Mouse (Mus musculus) kidney, adult 2 months (tissue): Measurements from ENCODE around the gene Prss30. TPM values are rescaled to one million over a fixed set of nuclear protein-coding genes. Genes with fewer than 3 reads are reported as not detected.
"Not testable (repeated sequence)": the region's sequence is repeated elsewhere in the genome, so short reads cannot be mapped to it uniquely, and the experiment has no call there.

Source experiments
- DNase-seq: peaks from one replicate; pipeline ENCODE4 v3.0.0; 2021
- H3K27ac ChIP-seq: fragments of 200-500 bp; 2 replicates; pipeline ENCODE4 v1.5.1; 2012; ENCODE audit warnings: low read depth, low read length, control low read depth, inconsistent platforms; ENCODE audit not compliant: insufficient read depth
- H3K27me3 ChIP-seq: fragments of 200-500 bp; replicated peaks from 2 replicates; pipeline ENCODE4 v1.6.1; 2012; ENCODE audit warnings: mild to moderate bottlenecking, moderate library complexity, low read length, inconsistent platforms; ENCODE audit not compliant: control insufficient read depth, insufficient read depth
- H3K36me3 ChIP-seq: fragments of 200-500 bp; 2 replicates; pipeline ENCODE4 v1.6.1; 2012; ENCODE audit warnings: mild to moderate bottlenecking, moderate library complexity, low read length, inconsistent platforms; ENCODE audit not compliant: control insufficient read depth, insufficient read depth
- H3K4me1 ChIP-seq: fragments of 200-500 bp; 2 replicates; pipeline ENCODE4 v1.6.1; 2011; ENCODE audit warnings: low read length; ENCODE audit not compliant: control insufficient read depth, insufficient read depth
- H3K4me3 ChIP-seq: fragments of 200-500 bp; 2 replicates; pipeline ENCODE4 v1.5.1; 2011; ENCODE audit warnings: mild to moderate bottlenecking, low read depth, low read length, control low read depth; ENCODE audit not compliant: insufficient read depth
- CTCF ChIP-seq: fragments of 200-500 bp; conservative IDR thresholded peaks from 2 replicates; pipeline ENCODE4 v1.5.1; 2011; ENCODE audit warnings: low read depth, mild to moderate bottlenecking, control low read depth, low read length, moderate library complexity, mixed read lengths; ENCODE audit not compliant: insufficient read depth, insufficient read length
- POLR2A ChIP-seq: fragments of 200-500 bp; IDR thresholded peaks from one replicate; pipeline ENCODE4 v1.6.1; 2011; ENCODE audit warnings: low read depth, low read length, control low read depth
- WGBS: fragments of 180-500 bp; shearing (Covaris S2); methylation state at CpG from one replicate; pipeline ENCODE4 v1.1.7; 2018; 5-methylcytosine and 5-hydroxymethylcytosine counted together
- polyA plus RNA-seq: library from polyadenylated mRNA; depleted of rRNA; stranded (reverse); fragments of >200 nt; gene quantifications from 2 replicates; pipeline ENCODE4 v1.2.3, GENCODE M21; 2012

Gene Prss30
- polyA plus RNA-seq, 1 experiment = 0.95 TPM

DNA sequence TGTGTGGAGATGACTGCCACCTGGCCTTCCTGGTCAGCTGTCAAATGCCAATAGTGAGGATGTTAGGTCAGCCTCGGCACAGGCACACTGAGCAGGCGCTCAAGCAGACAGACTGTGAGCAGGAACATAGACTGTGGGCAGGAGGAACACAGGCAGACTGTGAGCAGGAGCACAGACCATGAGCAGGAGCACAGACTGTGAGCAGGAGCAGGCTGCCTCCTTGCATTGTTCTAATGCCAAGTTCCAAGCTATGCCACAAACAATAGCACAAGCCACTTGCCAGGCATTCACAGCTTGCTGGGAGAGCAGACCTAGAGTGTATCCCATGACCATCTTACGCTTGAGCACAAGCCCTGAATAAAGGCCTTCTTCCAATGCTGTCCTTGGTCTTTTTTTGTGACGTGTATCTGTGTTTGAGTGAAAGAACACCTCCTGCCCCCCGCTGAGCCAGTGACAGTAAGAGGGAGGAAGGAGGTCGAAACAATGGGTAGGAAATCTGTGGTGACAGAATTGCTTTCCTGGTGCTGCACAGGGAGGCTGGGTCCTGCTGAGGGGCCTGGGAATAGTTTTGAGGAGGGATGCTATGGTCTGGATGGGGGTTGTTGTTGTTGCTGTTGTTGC, 14.5 kb downstream of the Prss30 start:
- Histone ChIP-seq H3K27me3 (no peaks in the 10 kb centered on the region), H3K27ac (no peak overlapping the region), H3K4me1 (peaks cover 7% of the 10 kb centered on the region), H3K36me3 (no peaks in the 10 kb centered on the region), H3K4me3 (no peak overlapping the region)
- no peak for DNase-seq
- TF ChIP-seq CTCF (no peak), POLR2A (no peak)
- 56% methylated on average over 6 of the region's 6 CpGs for WGBS

DNA sequence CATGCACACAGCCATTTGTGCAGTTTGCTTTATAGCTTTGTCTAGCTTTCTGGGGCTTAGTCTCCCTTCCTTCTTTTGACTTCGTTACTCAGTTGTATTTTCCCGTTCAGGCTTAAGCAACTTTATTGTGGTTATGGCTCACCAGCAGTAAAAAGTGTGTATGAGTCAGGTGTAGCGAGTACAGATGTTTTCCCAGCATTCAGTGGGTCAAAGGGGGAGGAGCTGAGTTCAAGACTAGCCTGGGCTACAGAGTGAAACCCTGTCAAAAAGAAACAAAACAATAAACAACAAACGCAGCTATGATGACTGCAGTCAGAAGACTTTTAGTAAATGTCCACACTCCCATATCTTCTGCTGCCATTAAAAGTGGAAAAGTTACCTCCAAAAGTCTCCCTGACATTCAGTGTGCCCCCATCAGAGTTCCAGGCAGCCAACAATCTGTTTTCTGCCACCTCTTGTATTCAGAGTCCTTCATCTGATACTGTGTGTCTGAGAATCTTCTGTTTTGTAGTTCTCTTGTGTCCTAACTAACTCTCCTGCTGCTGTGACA, 18.7 kb downstream of the Prss30 start:
- Histone ChIP-seq H3K4me3 (no peak overlapping the region), H3K4me1 (no peaks in the 10 kb centered on the region), H3K27me3 (no peaks in the 10 kb centered on the region), H3K36me3 (no peaks in the 10 kb centered on the region), H3K27ac (no peak overlapping the region)
- WGBS = 60% methylated on average over 4 of the region's 4 CpGs
- no peak for DNase-seq
- TF ChIP-seq CTCF (no peak), POLR2A (no peak)

DNA sequence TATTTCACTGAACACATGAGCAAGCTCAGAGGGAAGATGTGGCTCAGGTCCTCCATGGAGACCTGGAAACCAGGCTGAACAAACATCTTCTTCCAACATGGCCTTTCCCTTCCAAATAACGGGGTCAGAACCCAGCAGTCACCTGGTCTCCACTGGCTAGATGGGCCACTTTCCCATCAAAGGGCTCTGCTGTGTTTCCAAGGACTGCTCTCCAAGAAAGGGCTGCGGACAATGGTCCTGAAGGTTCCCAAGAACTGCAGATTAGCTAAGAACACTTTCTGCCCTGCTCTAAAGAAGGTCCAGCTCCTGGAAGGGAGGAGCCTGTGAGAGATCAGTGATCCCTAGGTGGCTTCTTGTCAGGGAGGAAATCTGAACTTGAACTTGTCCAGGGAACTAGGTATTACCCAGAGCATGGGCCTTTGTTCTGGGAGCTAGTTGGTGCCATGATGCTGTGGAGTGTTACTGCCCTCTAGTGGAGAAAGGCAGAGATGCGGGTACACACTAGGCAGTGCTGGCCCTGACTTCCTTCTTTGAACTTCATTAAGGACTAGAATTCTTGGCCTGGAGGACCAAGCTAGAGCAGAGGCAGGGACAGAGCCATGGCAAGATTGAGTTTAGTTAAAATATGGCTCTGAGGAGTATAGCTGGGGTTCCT, 20.2 kb downstream of the Prss30 start:
- TF ChIP-seq POLR2A (no peak), CTCF (peak; percentile 99)
- no peak overlapping the region for H3K27ac ChIP-seq
- no peaks in the 10 kb centered on the region for H3K4me1 ChIP-seq
- no peak overlapping the region for H3K4me3 ChIP-seq
- peak; percentile 84 for DNase-seq
- 42% methylated on average over 3 of the region's 3 CpGs for WGBS
- H3K36me3 ChIP-seq = no peaks in the 10 kb centered on the region
- no peaks in the 10 kb centered on the region for H3K27me3 ChIP-seq

DNA sequence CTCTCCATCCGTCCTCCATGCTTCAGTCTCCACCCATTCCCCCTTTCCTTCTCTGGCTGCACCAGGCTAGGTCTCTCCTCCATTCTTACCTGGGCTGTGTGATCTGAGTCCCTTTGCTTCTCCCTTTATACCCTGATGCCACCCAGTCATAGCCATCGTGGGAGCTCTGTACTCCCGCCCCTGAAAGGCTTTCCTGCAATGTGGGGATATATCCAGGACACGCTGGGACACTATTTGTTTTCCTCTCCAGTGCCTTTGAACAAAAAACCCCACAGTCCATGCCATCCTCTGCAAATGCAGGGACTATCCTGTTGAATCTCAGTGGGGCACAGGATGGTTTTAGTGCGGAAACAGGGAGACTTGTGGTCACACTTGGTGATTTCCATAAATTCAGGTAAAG, 25.2 kb downstream of the Prss30 start, which contains the start of gene Sbpl:
TSS of gene Sbpl (minus strand) at position 101 of the 400 bp plus-strand sequence.
- 81% methylated on average over 5 of the region's 5 CpGs for WGBS
- TF ChIP-seq POLR2A (no peak), CTCF (no peak)
- no peaks in the 10 kb centered on the region for H3K36me3 ChIP-seq
- no peak within 1 kb of the TSS for H3K4me3 ChIP-seq
- no peak within 1 kb of the TSS for H3K27ac ChIP-seq
- no peak for DNase-seq
- no peaks in the 10 kb centered on the region for H3K27me3 ChIP-seq
- H3K4me1 ChIP-seq = no peaks in the 10 kb centered on the region

DNA sequence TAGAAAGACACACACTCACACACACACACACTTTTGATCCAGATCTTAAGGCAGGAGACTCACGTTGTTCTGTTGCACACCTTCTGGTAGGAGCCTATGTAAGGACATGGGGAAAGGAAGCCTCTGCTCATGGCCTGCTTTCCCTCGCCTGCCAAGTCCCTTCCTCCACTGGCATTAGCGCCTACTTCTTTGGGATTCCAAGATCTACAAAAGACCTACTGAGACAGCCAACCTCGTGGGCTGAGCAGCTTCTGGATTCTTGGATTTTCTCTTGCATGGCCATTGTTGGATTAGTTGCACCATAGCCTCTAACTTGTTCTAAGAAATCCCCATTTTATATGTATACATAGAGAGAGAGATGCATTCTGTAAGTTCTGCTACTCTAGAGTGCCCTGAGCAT, 29.5 kb downstream of the Prss30 start:
- not testable (repeated sequence) for H3K27ac ChIP-seq, H3K27me3 ChIP-seq, H3K36me3 ChIP-seq, H3K4me1 ChIP-seq, H3K4me3 ChIP-seq, DNase-seq
- 81% methylated on average over 4 of the region's 4 CpGs for WGBS

DNA sequence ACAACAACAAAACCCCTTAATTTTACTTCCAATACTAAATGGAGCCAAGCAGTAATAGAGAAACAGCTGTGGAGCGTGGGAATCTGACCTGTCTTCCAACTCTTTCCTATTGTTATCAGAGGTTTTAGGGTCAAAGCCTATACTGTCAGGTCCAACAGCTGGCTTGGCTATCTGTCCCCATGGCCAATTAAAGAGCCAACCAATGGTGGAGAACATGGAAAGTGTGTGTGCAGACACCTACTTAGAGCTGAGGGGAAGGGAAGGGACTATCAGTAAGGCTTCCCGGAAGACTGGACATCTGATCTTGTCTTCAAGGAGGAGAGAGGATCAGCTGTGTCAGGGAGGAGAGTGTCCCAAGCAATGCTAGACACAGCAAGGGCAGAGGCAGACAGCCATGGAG, 31.3 kb downstream of the Prss30 start:
- no peak overlapping the region for H3K4me3 ChIP-seq
- H3K27me3 ChIP-seq = no peaks in the 10 kb centered on the region
- H3K36me3 ChIP-seq = no peaks in the 10 kb centered on the region
- TF ChIP-seq POLR2A = no peak
- no peak for TF ChIP-seq CTCF
- 74% methylated on average over 2 of the region's 2 CpGs for WGBS
- no peaks in the 10 kb centered on the region for H3K4me1 ChIP-seq
- DNase-seq = no peak
- H3K27ac ChIP-seq = no peak overlapping the region

DNA sequence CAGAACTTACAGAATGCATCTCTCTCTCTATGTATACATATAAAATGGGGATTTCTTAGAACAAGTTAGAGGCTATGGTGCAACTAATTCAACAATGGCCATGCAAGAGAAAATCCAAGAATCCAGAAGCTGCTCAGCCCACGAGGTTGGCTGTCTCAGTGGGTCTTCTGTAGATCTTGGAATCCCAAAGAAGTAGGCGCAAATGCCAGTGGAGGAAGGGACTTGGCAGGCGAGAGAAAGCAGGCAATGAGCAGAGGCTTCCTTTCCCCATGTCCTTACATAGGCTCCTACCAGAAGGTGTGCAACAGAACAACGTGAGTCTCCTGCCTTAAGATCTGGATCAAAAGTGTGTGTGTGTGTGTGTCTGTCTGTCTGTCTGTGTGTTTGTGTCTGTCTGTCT, 32.9 kb downstream of the Prss30 start:
- H3K4me1 ChIP-seq, H3K27ac ChIP-seq, DNase-seq, H3K27me3 ChIP-seq, H3K4me3 ChIP-seq, H3K36me3 ChIP-seq: not testable (repeated sequence)
- 77% methylated on average over 4 of the region's 4 CpGs for WGBS

DNA sequence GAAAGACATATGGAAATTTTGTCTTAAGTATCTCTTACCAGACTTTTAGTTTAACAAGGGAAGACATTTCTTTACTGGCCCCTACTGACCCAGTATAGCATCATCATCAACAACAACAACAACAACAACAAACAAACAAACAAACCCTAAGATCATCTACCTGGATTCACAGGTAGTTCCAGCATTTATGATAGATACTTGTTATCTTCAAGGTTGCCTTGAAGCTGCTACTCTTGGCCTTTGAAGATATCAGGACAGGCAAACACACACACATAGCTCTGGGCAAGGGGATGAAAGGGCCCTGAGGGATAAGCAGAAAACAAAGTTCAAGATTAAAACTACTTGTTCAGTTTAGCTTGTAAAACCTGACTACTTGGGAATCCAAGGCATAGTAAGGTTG, 39.0 kb downstream of the Prss30 start, which contains the start of gene Sbp:
TSS of gene Sbp (plus strand) at position 301 of the 400 bp plus-strand sequence.
- Histone ChIP-seq H3K4me3 (no peak within 1 kb of the TSS), H3K27me3 (no peaks in the 10 kb centered on the region), H3K4me1 (no peaks in the 10 kb centered on the region), H3K36me3 (no peaks in the 10 kb centered on the region), H3K27ac (no peak within 1 kb of the TSS)
- TF ChIP-seq POLR2A (no peak), CTCF (no peak)
- DNase-seq = no peak
